Mouse (Mus musculus): ENCODE data around the gene Shank2.

DNA sequence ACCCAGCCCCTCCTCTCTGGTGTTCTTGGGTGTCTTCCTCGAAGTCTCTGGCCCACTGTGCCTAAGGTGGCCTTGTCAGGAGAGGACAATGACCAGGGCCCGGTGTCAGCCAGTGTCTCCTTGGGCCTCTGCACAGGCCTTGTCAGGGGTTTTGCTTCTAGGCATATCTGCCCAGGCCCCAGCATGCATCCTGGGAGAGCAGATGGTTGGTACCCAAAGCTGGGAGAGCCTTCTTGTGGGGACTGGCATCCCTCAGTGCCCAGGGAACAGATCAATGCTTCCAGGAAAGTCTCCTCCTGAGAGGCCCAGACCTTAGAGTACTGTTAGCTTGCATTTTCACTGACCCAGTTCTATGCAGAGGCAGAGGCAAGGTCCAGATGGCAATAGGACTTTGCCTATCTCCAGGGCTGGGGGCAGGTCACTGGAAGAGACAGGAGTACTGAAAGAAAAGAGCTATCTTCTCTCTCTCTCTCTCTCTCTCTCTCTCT, 327.7 kb downstream of the Shank2 start:
- no peak for TF ChIP-seq POLR2A (IDR thresholded peaks at IDR 0.05; ENCODE audit: insufficient read depth, low read depth, low read length)
- no peak for TF ChIP-seq CTCF (IDR thresholded peaks at IDR 0.05)

Data from heart, adult 2 months (tissue).